Mouse (Mus musculus): ENCODE measurements around the gene Wbp11. TPM values are rescaled to one million over a fixed set of nuclear protein-coding genes. Genes with fewer than 3 reads are reported as not detected.

Wbp11 gene
- total RNA-seq, 1 experiment from 2014 or later: 101 TPM

GRCm38 (mm10) chr6:136769143-136769542 lies 58.9 kb downstream of the Wbp11 start:
- ATAC-seq (replicated peaks; ENCODE audit: low read depth, poor library complexity, severe bottlenecking): no peak

- ATAC-seq (replicated peaks; ENCODE audit: low read depth, poor library complexity, severe bottlenecking): no peak
These were observed 64.1 kb downstream of the Wbp11 start for GRCm38 (mm10) chr6:136763912-136764311.

Other genes with a start within 250 kb of the Wbp11 start
- gene Plbd1, start 166.3 kb downstream of the Wbp11 start, total RNA-seq (2017): 5.8 and 9.0 TPM in 2 replicates
- 0.37 TPM in 1 of 2 replicates, not detected in the other for gene Gucy2c, start 46.5 kb downstream of the Wbp11 start, total RNA-seq (2017)
- 32.2 and 34.4 TPM in 2 replicates for gene Hist4h4, start 23.8 kb downstream of the Wbp11 start, total RNA-seq (2017)
- 36.6 and 48.8 TPM in 2 replicates for gene H2afj, start 20.0 kb downstream of the Wbp11 start, total RNA-seq (2017)
- gene BC049715, start 607 bp downstream of the Wbp11 start, total RNA-seq (2017): 1.5 and 3.2 TPM in 2 replicates
- 0.82 TPM in 1 of 2 replicates, not detected in the other for gene Smco3, start 7.2 kb upstream of the Wbp11 start, total RNA-seq (2017)
- gene Art4, start 29.5 kb upstream of the Wbp11 start, total RNA-seq (2017): 11.3 and 14.2 TPM in 2 replicates
- gene Mgp, start 47.6 kb upstream of the Wbp11 start, total RNA-seq (2017): not detected in 2 replicates
- 0.32 TPM in 1 of 2 replicates, not detected in the other for gene Erp27, start 93.9 kb upstream of the Wbp11 start, total RNA-seq (2017)
- gene Pde6h, start 95.6 kb upstream of the Wbp11 start, total RNA-seq (2017): 0.44 TPM in 1 of 2 replicates, not detected in the other
- 551 and 575 TPM in 2 replicates for gene Arhgdib, start 113.7 kb upstream of the Wbp11 start, total RNA-seq (2017)